Mouse (Mus musculus) lung, postnatal 25 days (tissue): ENCODE data around the gene Cntn4.

Source experiments
- DNase-seq: peaks from one replicate; pipeline ENCODE4 v3.0.0; 2022; ENCODE audit warnings: low spot score

Gene Cntn4

GRCm38 (mm10) chr6:105677149-105678031 is at the start of gene Cntn4:
TSS of gene Cntn4 (plus strand) at chr6:105677660.
- DNase-seq = no peak

DNA sequence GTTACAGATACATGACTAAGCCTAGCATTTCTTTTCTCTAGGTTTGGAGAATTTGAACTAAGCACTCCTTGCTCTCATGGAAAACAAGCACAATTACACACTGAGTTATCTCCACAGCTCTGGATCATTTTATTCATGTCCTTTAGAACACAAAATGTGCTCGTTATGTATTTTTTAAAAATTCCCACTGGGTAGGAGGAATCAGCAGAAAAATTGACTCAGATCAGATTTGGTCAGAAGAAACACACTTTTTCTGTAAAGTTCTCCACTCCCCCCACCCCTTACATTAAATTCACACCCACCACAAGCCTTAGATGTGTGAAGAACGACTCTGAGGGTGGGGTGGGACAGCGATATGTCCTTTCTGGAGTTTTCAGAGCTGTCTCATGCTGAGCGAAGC is 3.2 kb upstream of the Cntn4 start:
- DNase-seq = no peak

DNA sequence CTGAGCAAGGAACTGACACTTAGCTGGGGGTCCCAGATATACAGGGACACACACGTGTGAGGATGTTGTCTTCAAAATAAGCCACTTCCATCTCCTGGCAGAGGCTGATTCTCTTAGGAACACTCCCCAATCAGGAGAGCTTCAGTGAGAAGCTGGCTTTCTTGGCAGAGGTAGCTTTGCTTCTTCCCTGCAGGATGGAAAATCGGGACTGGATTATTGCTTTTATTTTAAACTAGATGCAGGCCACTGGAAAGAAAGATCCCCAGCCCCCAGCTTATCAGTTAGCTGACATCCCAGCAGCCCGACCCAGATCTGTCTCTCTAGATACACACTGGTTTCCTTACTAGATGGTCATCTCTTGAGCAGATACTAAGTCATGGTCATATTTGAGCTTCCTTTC is 2.4 kb upstream of the Cntn4 start:
- no peak for DNase-seq

- no peak for DNase-seq
Observed at GRCm38 (mm10) chr6:105676637-105677036, 823 bp upstream of the Cntn4 start.

GRCm38 (mm10) chr6:105678778-105679177 is 1.3 kb downstream of the Cntn4 start:
- no peak for DNase-seq

- DNase-seq = no peak
Observed at GRCm38 (mm10) chr6:105681496-105681895, 4.0 kb downstream of the Cntn4 start.

DNA sequence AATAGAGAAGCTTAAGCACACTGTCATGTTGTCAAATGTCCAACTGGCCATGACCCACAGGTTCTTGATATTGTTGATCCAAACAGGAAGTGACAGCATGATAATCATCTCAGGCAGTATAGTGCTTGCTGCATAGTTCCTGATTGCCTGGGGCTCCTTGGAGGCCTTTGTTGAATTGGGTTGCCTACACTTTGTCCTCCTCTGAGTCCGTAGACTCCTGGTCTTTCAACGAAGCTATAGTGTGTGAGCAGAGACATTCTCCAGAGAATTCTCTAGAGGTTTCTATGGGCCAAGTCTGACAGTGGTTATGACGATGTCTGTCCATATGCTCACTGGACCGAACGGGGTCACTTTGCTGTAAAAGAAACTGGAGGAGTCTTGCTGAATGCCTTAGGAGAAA is 5.8 kb downstream of the Cntn4 start:
- DNase-seq = no peak

DNA sequence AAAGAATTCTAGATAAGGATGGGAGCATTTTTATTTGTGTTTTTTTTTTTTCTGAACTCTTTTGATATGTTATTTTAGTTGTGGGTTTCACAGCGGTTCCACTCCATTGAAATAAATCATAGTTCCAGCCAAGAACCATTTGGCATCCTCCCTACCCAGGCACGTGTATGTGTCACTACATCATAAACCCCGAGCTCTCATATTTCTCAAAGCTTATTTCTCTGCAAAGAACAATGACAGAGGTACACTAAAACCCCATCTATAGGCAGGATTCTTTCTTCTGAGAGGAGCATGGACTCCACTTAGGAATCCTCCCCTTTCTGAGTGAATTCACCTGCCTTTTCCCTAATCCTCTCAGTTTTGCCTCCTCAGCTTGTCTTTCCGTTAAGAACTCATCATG is 6.7 kb downstream of the Cntn4 start:
- no peak for DNase-seq

DNA sequence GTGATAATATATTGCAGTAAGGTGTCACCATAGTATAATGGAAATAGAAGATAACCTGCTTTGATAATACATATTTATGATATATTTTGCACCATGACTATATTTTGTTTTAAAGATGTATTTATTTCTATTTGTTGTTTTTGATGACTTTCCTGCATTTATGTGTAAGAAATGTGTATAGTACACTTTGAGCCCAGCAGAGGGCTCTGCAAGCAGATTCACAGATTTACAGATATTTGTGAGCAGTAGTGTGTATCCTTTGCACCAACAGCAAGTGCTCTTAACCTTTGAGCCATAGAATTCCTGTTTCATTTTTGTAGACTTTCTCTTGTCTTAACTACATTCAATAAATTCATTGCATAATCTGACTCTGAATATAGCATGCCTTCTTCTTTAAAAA is 10.7 kb downstream of the Cntn4 start:
- DNase-seq = no peak

- DNase-seq = no peak
Observed at GRCm38 (mm10) chr6:105742026-105742425, 64.6 kb downstream of the Cntn4 start.

GRCm38 (mm10) chr6:105780616-105781015 is 103.2 kb downstream of the Cntn4 start:
- no peak for DNase-seq

GRCm38 (mm10) chr6:105788462-105788861 is 111.0 kb downstream of the Cntn4 start:
- DNase-seq = no peak

DNA sequence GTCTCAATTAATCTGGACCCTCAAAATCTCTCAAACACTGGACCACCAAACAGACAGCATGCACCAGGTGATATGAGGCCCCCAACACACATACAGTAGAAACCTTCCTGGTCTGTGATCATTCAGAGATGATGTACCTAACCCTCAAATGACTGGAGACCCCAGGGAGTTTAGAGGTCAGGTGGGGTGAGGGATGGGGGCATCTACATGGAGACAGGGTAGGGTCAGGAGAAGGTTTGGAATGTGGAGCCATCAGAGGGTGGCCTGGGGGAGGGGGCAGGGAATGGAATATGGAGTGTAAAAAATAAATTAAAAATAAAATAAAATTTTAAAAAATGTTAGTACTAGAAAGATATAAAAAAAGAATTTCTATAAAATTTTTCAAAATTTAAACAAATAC is 157.6 kb downstream of the Cntn4 start:
- no peak for DNase-seq

GRCm38 (mm10) chr6:105847296-105847695 is 169.8 kb downstream of the Cntn4 start:
- DNase-seq = no peak

DNA sequence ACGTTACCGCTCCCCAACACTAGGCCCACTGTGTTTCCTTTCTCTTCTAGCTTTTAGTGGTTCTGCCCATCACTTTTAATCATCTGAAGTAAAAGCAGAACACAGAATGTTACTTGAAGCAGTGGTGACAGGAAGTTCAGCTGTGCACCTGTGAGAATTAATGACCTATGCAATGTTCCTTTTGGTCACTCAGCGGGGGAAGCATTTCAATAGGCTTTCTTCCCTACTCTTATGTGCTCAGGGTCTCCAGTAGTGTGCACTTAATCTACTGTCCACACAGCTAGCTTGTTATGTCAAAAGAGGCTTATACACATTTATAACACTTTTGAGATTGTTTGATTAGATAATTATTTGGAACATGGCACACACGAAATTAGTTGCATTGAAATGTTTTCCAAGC is 215.4 kb downstream of the Cntn4 start:
- DNase-seq = no peak

DNA sequence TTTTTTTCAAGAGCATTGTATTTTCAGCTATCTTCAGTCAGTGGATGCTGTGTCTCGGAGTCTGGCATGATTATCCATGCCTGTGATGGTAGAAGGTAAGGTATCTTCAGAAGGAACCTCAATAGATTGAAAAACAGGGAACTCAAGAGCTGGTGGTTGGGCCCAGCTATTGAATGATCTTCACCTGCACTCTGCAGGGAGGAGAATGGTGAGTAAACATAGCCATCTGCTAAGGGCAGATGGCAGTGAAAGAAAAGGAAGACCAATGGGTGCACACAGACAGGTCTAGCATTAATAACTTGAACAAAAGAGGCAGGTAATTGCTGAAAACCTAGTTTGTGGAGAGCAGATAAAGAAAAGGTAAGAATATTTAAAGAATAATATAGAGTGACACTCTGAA is 261.0 kb downstream of the Cntn4 start:
- no peak for DNase-seq

GRCm38 (mm10) chr6:105939303-105939702 is 261.8 kb downstream of the Cntn4 start:
- no peak for DNase-seq

- DNase-seq = no peak
Observed at GRCm38 (mm10) chr6:105940591-105940990, 263.1 kb downstream of the Cntn4 start.

GRCm38 (mm10) chr6:105991492-105991891 is 314.0 kb downstream of the Cntn4 start:
- no peak for DNase-seq

DNA sequence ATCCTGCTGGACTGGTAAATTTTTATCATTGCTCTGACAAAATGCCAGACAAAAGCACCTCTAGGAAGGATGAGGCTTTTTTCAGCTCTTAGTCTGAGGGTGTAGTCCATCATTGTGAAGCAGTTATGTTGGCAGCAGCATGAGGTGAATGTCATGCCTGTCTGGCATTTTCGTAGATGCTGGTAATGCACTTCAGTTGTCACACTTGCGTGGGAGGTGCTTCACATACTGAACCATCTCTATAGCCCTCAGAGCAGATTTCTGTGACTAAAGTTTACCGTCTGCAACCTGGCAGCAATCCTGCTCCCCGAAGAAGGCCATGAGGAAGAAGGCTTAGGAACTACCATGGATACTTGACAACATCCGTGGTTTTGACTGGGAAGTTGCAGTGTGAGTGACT is 335.6 kb downstream of the Cntn4 start:
- DNase-seq = no peak

DNA sequence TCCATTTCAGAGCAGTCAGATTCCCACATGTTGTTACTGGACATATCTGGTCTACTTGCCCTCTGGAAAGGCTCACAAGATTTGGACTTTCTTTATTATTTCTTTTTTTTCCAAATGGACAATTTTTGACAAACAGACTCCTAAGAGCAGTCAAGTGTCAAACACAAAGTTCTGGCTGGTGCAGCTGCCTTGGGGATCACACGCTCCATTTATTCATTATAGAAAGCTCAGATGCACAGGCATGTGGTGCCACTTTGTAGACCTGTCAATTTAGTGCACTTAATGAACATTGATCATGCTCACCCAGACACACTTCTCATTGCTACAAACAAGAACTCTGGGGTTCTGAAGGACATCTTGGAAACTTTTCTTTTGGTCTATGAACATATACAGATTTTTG is 337.7 kb downstream of the Cntn4 start:
- DNase-seq = no peak

- no peak for DNase-seq
Observed at GRCm38 (mm10) chr6:106048878-106049277, 371.4 kb downstream of the Cntn4 start.

DNA sequence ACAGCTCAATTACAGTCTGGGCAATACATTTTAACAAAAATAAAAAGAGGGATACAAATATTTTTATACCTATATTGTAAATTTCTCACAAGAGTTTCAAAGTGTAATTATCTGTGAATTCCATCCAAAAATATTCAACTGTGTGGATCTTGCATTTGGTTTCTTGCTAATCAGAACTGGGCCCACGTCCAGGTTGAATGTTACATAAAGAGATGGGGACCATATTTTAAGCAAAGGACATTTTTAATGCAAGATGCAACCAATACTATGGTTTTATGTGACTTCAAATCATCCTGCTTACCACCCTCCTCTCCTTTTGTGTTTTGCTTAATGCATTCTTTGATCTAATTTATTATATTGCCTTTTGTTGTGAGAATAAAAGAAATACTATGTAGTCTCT is 378.7 kb downstream of the Cntn4 start:
- no peak for DNase-seq

DNA sequence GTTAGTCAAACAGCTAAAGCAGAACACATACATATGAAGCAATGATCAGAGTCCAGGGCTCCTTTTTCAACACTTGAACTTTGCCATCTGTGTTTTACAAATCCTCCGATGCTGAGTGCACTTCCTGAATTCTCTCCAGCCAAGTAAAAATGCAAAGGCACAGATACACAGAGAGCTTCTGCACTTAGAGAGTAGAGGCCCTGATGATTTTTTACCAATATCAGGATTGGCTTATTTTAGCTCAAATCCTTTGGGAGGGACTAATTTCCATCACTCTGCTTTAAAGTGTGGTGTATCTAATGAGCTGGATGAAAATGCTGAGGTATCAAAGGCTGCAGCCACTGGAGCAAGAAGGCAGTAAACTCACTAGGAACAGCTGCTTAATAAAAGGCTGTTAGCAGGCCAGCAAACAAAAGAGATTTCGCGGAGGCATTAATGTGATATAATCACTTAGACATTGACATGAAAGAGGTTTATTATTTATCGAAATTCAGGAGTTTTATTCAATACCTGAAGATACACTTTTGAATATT is 400.7 kb downstream of the Cntn4 start:
- no peak for DNase-seq
